Mouse (Mus musculus) heart, adult 2 months (tissue): Measurements from ENCODE around the gene Tmem116.

Experiments used
- CTCF ChIP-seq: fragments of 200-600 bp; IDR thresholded peaks from 2 replicates; pipeline ENCODE4 v1.8.1; 2022; ENCODE audit warnings: antibody characterized with exemption, mild to moderate bottlenecking, moderate library complexity
- EP300 ChIP-seq: fragments of 200-500 bp; IDR thresholded peaks from 2 replicates; pipeline ENCODE4 v1.6.1; 2011; ENCODE audit warnings: low read depth, low read length, control low read depth; ENCODE audit not compliant: insufficient read depth
- POLR2A ChIP-seq: fragments of 200-500 bp; IDR thresholded peaks from 2 replicates; pipeline ENCODE4 v1.6.1; 2011; ENCODE audit warnings: mild to moderate bottlenecking, low read depth, low read length, control low read depth; ENCODE audit not compliant: insufficient read depth

DNA sequence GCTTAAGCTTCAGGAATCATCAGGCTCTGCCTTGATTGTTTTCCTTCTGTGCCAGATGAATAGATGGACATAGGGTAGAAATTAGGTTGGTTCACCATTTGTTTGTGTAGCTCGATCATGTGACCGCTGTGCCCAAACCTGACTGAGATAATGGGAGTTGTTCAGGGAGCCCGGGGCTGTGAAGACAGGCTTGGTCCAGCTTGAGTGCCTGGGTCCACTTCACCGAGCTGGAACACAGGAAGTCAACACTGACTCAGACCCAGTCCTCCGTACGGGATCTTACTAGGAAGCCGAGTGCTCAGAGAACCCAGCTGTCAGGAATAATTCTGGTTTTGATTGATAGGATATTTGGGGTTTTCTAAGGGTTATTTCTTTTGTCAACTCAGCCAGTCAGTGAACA lies 22.9 kb downstream of the Tmem116 start:
- TF ChIP-seq CTCF (no peak), POLR2A (no peak), EP300 (no peak)
